Mouse (Mus musculus): ENCODE data around the gene Cacna1d.

Cacna1d gene

DNA sequence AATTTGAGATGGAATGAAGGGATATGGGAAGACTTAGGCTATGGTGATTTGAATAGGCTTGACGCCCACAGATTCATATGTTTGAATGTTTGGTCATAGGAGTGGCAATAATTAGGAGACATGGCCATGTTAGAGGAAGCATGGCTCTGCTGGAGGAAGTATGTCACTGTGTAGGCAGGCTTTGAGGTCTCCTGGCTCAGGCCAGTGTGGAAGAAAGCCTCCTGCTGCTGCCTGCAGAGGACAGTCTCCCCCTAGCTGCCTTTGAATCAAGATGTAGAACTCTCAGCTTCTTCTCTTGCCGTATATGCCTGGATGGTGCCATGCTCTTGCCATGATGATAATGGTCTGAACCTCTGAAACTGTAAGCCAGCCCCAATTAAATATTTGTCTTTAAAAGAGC lies 120.2 kb downstream of the Cacna1d start:
- DNase-seq (ENCODE audit: low spot score): no peak

DNA sequence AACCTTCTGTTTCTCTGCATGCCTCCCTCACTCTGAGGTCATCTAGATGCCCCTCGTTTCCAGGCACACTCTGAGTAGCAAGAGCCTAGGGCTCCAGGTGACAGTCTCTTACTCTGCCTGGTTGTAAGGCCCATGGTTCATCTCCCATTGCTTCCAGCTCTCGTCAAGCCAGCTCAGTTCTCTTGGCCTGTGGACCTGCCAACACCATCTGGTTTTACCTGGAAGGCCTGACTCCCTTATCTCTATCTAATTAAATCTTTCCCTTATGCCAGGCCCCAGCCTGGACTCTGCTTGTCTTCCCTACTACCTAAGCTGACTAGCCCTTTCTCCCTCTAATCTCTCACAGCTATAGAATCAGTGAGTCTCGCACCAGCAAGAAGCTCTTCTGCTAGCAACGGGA lies 124.2 kb downstream of the Cacna1d start:
- no peak for DNase-seq (ENCODE audit: low spot score)

DNA sequence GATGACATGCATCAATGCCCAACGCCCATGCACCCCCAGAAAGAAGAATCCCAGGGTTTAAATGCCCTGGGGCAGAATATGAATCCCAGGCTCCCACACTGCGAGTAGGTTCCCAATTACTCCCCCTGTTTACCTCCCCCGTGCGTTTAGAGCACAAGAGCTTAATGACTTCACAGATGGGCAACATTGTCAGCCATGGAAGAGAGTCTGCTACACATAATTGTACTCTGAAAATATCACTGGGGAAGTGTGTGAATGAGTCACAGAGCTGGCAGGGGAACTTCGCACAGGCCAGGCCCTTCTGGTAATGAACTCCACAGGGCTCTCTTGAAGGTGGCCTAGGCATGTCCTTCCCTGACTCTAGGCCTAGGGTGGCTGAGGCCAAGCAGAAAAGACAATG lies 125.4 kb downstream of the Cacna1d start:
- DNase-seq (ENCODE audit: low spot score): no peak

DNA sequence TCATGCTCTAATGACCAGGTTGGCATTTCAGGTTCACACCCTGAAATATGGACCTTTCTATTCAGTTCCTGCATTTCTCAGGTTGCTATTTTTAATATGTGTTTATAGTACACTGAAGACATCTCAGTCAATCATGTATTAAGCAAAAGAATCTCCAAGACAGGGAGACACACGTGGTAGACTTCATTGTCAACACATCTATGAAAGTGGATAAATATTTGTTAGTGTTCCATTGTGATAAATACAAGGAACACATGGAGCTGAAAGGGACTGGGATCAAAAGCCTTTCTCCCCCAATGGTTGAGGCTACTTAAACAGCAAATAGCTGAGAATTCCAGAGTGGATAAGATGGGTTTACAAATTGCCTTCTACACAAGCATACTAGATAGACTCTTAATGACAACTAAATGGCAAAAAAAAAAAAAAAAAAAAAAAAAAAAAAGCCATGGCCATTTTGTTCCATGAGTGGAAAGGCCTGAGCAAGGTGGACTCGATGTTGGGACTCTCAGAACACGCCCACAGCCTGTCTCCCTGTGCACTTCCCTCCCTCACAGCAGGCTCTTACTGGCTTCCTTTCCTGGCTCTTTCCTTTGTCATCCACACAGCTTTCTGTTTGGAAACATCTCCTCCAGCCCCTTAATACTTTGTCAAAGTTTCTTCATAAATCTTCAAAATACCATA lies 127.6 kb downstream of the Cacna1d start:
- DNase-seq (ENCODE audit: low spot score): no peak

DNA sequence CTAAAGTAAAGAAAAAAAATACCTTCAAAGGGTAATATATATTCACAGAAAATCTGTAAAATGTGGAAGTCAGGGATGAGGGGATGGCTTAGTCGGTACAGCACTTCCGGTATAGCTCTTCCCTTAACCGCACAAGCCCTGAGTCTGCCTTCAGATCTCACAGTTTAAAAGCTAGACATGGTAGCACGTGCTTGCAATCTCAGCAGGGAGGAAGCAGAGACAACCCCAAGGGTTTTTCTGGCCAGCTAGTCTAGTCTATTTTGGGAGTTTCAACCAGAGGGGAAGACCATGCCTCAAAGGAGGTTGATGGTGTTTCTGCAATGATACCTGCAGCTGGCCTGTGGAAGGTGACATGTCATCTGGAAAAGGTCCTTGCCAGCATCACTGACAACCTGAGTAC lies 128.9 kb downstream of the Cacna1d start:
- DNase-seq (ENCODE audit: low spot score): no peak

DNA sequence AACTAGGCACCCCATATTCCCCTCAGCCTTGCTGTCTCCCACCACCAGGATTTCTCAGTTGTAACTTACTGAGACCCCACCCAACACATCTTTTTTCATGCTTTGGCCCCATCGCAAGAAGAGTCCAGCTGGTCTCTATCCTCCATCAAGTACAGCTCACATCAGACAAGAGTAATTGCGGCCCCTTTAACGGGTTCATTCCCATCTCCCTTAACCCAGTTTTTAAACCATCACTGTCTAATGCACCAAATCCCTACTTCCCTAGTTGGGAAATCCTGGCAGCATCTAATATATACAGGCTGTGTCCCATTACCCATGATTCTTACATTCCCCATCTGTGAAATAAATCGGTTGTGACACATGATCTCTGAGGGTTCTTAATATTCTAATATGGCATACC lies 130.8 kb downstream of the Cacna1d start:
- no peak for DNase-seq (ENCODE audit: low spot score)

DNA sequence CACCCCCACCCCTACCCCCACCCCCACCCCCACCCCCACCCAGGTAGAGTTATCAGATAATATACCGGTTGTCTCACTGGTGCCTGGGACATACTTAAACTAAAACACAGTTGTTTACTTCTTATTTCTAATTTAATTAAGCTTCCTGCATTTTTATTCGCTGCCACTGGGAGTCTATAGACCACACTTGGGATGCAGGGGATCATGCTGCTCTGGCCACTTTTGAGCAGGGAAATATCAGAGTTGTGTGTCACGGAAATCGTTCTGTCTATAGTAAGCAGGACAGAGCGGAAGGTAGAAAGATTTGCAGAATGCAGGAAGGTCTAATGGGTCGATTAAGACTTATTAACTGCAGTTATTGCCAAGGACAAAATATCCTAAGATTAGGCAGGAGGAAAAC lies 131.3 kb downstream of the Cacna1d start:
- DNase-seq (ENCODE audit: low spot score): no peak

DNA sequence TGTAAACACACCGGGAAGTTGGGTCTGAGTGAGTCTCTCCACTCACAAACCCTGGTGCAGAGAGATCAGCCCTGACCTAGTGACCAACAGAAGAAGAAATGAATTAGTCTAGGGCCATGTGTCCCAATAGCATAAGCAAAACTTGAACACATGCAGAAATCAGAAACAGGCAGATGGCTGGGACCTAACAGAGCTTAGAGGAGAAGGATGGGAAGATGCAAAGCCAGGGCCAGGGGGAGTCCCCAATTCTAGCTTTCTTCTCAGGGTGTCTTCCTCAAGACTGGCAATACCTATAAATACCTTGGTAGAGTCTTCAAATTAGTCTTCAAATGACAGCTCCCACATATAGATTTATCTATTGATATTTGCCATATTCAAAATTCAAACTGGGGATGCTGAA lies 133.2 kb downstream of the Cacna1d start:
- DNase-seq (ENCODE audit: low spot score): no peak

DNA sequence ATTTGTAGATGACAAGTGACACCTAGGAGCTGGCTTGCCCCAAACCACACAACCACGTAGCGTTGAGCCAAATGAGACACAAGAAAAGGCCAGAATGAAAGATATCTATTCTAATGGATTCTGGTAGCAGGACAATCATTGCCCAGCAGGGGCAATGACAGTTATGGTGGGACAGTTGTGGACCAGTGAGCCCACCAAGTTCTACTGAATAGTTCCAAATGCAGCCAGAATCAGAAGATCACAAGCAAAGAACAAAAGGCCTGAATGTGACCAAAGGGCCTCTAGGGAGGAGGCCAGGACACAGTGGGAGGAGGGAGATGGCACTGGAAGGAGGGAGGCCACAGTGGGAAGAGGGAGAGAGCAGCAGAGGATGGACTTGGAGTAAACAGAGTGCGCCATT lies 134.8 kb downstream of the Cacna1d start:
- DNase-seq (ENCODE audit: low spot score): no peak

DNA sequence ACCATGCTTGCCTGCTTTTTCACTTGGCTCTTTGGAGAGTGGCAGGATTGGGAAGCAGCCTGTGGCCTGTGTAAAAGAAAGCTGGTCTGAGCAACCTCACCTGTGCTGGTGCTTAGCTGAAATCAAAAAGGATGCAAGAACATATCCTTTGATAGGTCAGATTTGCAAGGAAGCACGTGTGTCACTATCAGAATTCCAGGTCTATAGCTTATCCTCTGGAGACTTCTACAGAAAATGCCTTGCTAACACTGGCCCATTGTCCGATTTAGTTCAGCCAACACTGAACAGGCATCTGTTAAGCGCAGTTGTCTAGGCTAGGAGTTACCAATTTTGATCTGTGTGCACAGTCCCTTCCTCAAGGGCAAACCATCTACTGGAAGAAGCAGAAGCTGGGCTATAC lies 136.5 kb downstream of the Cacna1d start:
- no peak for DNase-seq (ENCODE audit: low spot score)

DNA sequence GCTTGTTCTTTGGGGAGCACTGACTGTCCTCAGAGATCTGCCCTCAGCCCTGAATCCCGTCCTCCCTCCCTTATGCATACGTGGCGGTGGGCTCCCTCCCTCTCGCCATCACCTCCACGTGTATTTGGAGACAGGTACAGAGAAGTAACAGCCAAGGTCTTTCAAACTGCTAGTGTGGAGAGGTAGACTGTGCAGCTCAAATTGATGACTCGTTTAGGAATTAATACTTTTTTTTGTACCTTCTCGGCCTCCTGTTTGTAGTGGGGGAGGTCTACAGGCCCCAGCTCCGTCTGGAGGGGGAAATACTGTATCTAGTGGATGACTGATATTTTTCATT lies 137.2 kb downstream of the Cacna1d start:
- no peak for DNase-seq (ENCODE audit: low spot score)

DNA sequence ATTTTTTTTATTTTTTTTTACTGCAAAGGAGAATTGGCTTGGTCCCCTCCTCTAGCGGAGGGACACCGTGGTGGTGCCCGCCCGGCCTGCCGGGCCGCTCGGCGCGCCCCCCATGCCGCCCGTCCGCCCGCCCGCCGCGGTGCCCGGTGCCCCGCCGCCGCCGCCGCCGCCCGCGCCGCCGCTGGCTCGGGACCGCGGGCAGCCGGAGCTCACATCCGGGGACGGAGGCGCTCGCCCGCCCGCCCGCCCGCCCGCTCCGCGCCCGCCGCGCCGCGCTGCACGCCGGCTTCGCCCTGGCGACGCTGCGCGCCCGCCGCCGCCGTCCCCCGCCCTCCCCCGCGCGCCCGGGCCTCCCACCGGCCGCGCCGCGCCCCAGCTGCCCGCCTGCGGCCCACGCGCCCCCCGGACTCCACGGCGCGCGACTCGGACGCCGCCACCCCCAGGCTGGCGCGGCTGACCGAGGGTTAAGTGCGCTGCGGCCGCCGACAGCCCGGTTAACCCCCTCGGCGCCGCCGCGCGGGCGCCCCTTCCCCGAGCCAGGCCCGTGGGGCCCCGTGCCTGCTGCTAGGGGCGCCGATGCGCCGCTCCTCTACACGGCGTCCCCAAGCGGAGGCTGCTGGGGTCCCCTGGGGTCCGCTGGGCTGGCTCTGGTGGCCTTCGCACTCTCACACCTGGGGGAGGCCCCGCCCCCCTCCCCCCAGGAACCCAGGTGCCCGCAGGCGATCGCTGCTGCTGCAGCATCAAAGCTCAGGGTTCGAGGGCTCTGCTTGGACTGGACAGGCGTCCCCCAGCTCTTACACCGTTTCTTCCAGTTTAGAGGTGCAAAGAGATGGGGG lies 137.7 kb downstream of the Cacna1d start:
- DNase-seq (ENCODE audit: low spot score): peak; percentile 21

DNA sequence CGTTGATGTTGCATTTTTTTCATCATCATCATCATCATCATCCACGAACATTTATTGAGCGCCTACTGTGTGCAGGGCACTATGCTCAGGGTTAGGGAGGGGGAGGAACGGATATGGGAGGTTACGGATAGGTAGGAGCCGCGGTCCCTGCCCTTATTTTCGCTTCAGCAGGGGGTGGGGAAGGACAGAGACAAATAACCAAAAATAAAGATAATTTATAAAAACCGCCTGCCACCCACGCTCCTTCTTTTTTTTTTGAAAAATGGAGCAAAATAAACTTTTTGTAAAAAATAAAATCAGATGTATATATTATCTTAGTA lies 138.3 kb downstream of the Cacna1d start:
- DNase-seq (ENCODE audit: low spot score): no peak

DNA sequence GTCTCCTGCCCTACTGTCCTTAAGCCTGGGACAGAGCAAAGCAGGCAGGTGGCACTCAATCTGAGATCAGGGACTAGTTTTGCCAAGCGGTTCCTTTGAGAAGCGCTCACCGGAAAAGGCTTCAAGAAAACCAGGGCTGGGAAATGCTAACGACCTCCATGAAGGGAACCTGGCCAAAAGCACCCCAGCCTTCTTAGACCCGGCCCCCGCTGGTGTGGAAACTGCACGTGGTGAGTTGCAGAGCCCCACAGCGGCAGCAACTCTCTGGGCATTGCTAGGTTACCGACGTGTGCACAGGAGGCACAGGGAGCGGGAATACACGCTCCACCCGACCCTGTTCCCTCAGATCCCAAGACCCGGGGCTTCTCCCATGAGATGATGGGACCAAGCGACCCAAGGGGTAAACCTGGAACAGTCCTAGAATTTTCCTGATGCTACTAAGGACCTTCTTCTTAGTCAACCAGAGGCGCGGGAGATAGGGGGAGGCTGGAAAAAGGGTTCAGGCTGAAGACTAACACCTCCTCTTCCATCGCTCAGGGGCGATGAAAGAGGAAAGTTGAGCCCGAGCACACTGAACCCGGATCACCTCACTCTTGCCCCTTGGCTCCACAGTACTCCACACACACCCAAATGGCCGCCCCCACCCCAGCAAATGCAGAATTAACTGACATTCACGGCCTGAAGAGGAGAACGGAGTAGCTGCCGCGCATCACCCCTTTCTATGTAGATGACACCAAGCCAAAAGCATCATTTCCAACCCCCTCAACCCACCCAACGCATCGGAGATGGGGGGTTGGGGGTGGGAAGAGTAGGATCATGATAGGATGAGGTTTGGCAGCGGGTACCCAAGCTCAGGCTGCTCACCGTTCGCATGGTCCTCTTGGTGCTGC lies 138.9 kb downstream of the Cacna1d start:
- no peak for DNase-seq (ENCODE audit: low spot score)

DNA sequence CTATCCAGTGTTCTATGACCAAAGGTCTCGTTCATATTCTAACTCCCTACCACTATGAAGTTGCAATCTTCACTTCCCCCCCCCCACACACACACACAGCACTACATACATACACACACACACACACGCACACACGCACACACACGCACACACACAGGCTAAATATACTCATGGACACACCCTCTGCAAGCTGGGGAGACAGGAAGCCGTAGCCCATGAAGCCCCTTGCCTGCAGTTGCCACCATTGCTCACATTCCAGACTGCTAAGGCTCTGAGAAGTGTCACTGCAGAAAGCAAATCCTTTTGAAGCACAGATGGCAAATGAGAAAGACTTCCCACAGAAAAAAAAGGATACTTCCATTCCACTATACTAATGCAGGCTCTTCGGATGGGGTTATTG lies 141.0 kb downstream of the Cacna1d start:
- no peak for DNase-seq (ENCODE audit: low spot score)

DNA sequence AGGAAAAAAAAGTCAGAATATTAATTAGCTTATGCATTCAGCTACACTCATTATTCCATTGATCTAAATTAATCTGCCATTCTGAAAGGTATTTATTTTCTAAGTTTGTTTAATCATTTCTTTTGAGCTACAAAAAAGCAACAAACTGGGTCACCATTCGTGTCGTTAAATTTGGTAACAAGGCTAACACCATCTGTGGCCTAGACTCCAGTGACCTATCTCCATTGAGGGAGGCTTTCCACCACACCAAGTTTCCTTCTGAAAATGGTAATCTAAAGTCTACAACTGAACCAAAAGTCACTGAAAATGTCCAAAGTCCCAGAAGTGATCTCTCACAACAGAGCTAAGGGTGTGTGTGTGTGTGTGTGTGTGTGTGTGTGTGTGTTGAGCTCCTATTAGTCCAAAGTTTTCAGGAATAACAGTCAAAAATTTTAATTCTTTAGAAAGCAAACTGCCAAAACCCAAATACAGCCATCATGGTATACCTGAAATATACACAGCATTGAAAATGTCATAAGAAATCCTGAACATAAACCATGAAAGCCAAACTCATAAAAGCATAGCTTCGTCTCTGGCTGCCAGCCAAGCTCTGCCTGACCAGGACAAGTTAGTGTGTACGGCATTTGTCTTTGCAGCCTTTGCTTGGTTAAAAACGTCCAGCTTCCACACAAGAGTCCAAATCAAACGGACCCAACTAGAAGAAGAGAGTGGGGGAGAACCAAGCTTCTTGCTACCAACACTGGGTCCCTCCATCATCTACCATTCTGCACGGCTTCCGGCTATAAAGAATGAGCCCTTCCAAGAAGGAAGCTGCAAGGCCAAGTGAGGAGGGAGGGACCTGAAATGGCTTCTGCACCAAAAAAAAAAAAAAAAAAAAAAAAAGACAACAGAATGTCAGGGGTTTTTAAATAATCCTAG lies 146.0 kb downstream of the Cacna1d start:
- no peak for DNase-seq (ENCODE audit: low spot score)

DNA sequence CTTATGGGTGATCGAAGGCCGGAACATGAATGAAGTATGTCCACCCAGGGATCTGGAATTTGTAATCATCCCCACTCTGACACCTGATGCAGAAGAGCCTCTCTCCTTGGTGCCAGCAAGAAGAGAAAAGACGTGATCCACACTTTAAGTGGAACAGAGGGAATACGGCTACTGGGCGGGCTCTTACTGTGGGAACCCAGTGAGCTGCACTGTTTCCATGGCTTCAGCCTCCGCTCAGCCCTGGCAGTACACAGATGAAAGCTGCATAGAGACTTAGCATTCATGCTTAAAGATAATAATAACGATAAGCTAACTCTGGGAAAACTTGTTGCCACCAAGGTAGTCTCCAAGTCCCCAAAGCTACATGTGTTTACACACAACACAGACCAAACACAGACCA lies 147.5 kb downstream of the Cacna1d start:
- DNase-seq (ENCODE audit: low spot score): no peak

DNA sequence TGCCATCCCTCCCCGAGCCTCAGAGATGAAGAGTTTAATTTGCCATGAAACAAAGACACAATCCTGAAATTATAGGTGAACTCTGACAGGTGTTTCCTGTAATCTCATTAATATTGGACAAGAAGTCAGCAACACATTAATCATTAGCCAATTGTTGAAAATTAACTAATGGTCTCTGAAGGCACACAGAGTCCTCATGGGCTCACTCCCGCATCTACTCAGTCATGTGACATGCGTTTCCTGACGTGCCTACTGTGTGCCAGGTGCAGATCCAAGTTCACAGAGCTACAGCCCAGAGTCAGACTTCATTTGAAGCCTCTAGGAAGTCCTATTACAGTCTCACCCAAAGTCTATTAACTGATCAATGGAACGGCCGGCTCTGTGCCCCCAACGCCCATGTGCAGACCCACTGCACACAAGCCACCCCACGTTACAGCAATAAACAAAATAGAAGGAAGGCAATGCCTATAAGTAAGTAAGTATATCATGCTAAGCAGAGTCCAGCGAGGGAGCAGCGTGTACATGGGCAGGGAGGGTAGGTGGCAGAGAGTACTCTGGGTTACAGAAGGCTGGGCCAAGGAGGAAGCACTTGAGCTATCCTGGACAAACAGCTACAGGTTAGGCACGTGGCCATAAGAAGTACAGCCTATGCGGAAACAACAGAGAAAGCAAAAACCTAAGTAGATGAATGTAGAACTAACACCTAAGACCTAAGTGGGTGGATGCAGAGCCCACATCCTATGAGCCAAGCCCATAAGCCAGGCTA lies 149.2 kb downstream of the Cacna1d start:
- no peak for DNase-seq (ENCODE audit: low spot score)

DNA sequence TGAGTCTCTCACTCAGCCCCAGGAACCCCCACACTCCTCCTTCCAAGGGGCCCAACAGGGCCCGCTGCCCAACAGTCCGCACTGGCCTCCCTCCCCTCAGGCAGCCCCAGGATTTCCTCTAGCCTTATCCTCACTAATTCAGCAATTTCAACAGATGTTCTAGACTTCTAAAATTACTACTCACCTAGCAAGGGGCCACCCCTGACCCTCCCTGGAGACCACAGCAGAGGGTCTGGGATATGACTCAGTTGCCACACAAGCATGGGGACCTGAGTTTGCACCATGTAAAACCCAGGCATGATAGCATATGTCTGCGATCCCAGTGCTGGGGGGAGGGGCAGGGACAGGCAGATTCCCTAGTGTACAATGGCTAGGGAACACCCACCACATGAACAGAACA lies 151.1 kb downstream of the Cacna1d start:
- no peak for DNase-seq (ENCODE audit: low spot score)

DNA sequence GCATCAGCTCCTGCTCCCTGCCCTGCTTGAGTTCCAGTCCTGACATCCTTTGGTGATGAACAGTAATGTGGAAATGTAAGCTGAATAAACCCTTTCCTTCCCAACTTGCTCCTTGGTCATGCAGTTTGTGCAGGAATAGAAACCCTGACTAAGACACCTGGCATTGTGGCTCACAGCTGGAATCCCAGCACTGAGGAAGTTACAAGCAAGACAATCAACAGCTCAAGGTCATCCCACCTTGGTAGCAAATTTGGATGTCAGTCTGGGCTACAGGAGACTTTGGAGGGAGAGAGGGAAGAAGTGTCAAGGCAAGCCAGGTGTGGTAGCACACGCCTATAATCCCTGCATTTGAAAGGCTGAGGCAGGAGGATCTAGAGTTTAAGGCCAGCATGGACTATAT lies 159.4 kb downstream of the Cacna1d start:
- DNase-seq (ENCODE audit: low spot score): no peak

Measured in ovary, postnatal 10 days (tissue).